ENCODE assay signal across 9 mouse cellular contexts in genomic region chr5:103693041-103693641, GRCm38 (mm10). TPM values are rescaled to one million over a fixed set of nuclear protein-coding genes. Genes with fewer than 3 reads are reported as not detected.
DNase-seq lines count a peak whose midpoint lies in the region; ATAC-seq and TF ChIP-seq lines count a peak whose summit lies in the region.
"Had no signal": no experiment of that assay in that cellular context is flagged by ENCODE, and none has a peak within 500 bp of the region (broad histone marks: within the 10 kb centered on the region; RNA-seq: fewer than 3 reads in every experiment).

No protein-coding gene starts in this region.

- DNase-seq in Patski (ENCODE audit: low read depth, low spot score): peak; percentile 99
- peak; percentile 54 for DNase-seq in fibroblast of lung, adult 2 months (ENCODE audit: low read depth)
- DNase-seq in heart, postnatal 36 days: peak; percentile 43 to 72
- peak; percentile 54 for DNase-seq in limb, embryonic 10.5 days (ENCODE audit: low spot score)
- peak; percentile 29 for DNase-seq in mesoderm, embryonic 11.5 days (ENCODE audit: low read depth, low spot score)
- DNase-seq in c-Kit-positive CD71-positive TER-119-positive erythroid progenitor cells, embryonic 14.5 days (ENCODE audit: low spot score): no peak

- H3K79me2 ChIP-seq in C2C12 (ENCODE audit: control insufficient read depth, insufficient read depth): peaks cover 30% of the 10 kb centered on the region

- peak overlapping the region; percentile 100 for H3K4me2 ChIP-seq in stomach, embryonic 15.5 days

- WGBS in limb, embryonic 10.5 days: 2% methylated on average over 28 of the region's 28 CpGs
- WGBS in stomach, embryonic 15.5 days: under 1% methylated on average over 28 of the region's 28 CpGs

- POLR2A ChIA-PET in Patski (lab: Charles Lee): interaction anchor here (0.6 to 1.6 kb wide), 10 partner anchors 12 to 319 kb away, joined by 3 to 8 read pairs (median 4); no protein-coding TSS in a partner anchor

- H3K27me3 ChIP-seq in C2C12 (ENCODE audit: control insufficient read depth, insufficient read depth, insufficient read length) (no peaks in the 10 kb centered on the region), Patski (no peaks in the 10 kb centered on the region)
- peaks cover 39% of the 10 kb centered on the region for H3K27me3 ChIP-seq in limb, embryonic 10.5 days (ENCODE audit: low read depth, poor library complexity, severe bottlenecking)
- H3K27me3 ChIP-seq in stomach, embryonic 15.5 days (replicated peaks): peaks cover 7% of the 10 kb centered on the region; the same call in 1 of the 2 replicates

- CTCF ChIA-PET in Patski (lab: Charles Lee): interaction anchor here (1.0 to 1.8 kb wide), 5 partner anchors 9 to 133 kb away, joined by 3 to 5 read pairs (median 4); no protein-coding TSS in a partner anchor

- in situ Hi-C loops in Patski (cut with MboI; ENCODE audit: low pct_unique_long_range_greater_than_20kb): loop anchor here (10.0 kb wide), 1 partner anchor 62 kb away; no protein-coding TSS in a partner anchor

- H3ac ChIP-seq in C2C12 (ENCODE audit: control insufficient read depth, insufficient read length, low read depth): peak overlapping the region; percentile 82

- no peaks in the 10 kb centered on the region for H3K36me3 ChIP-seq in C2C12 (ENCODE audit: control insufficient read depth, insufficient read depth)
- H3K36me3 ChIP-seq in limb, embryonic 10.5 days: no peaks in the 10 kb centered on the region
- H3K36me3 ChIP-seq in stomach, embryonic 15.5 days: no peaks in the 10 kb centered on the region

- intact Hi-C loops in heart, postnatal 36 days (cut with DNase I): loop anchor here (2.0 to 5.0 kb wide), 2 partner anchors 60 to 219 kb away; partner anchors contain the start of gene Klhl8

- H3K79me3 ChIP-seq in C2C12 (ENCODE audit: low read depth): peaks cover 7% of the 10 kb centered on the region

- H3K4me1 ChIP-seq in limb, embryonic 10.5 days: peaks cover 29% of the 10 kb centered on the region
- H3K4me1 ChIP-seq in stomach, embryonic 15.5 days: no peaks in the 10 kb centered on the region

- H3K9me3 ChIP-seq in limb, embryonic 10.5 days (replicated peaks): no peaks in the 10 kb centered on the region
- no peaks in the 10 kb centered on the region for H3K9me3 ChIP-seq in stomach, embryonic 15.5 days

- TF ChIP-seq CTCF in C2C12 (IDR thresholded peaks at IDR 0.05; ENCODE audit: control insufficient read depth, insufficient read depth, insufficient read length) (no peak), Patski (IDR thresholded peaks at IDR 0.05) (no peak)

- H3K4me3 ChIP-seq in C2C12 (ENCODE audit: insufficient read depth, poor library complexity, severe bottlenecking): peak overlapping the region; percentile 61
- peak overlapping the region; percentile 75 for H3K4me3 ChIP-seq in limb, embryonic 10.5 days
- H3K4me3 ChIP-seq in stomach, embryonic 15.5 days (replicated peaks): peak overlapping the region; percentile 71

- peak overlapping the region; percentile 66; the same call in 1 of the 2 replicates for H3K27ac ChIP-seq in limb, embryonic 10.5 days
- no peak overlapping the region for H3K27ac ChIP-seq in stomach, embryonic 15.5 days

- peak; percentile 58 for ATAC-seq in Patski
- no peak for ATAC-seq in stomach, embryonic 15.5 days (ENCODE audit: insufficient read depth, low FRiP score, low read depth)

- H3K9ac ChIP-seq in stomach, embryonic 15.5 days: no peak overlapping the region

TF ChIP-seq in C2C12, 6 proteins besides CTCF, POLR2A, EP300 and RAD21:
- TF ChIP-seq MYOG (IDR thresholded peaks at IDR 0.05; ENCODE audit: control insufficient read depth, extremely low read depth, insufficient read length): no peak
- TF ChIP-seq MYOD1 (IDR thresholded peaks at IDR 0.05; ENCODE audit: control insufficient read depth, insufficient read length, low read depth): no peak
- TF ChIP-seq MAX (IDR thresholded peaks at IDR 0.05): no peak
- TF ChIP-seq USF1 (IDR thresholded peaks at IDR 0.05; ENCODE audit: low read depth): no peak
- TF ChIP-seq CEBPB (IDR thresholded peaks at IDR 0.05; ENCODE audit: low read depth): no peak
- TF ChIP-seq FOSL1 (IDR thresholded peaks at IDR 0.05; ENCODE audit: insufficient read depth, low read length, poor library complexity, severe bottlenecking): no peak
TF ChIP-seq in C2C12: peak in this region for 0.

RNA-seq across cellular contexts. Expression of gene Aff1, which starts 1.0 kb away (rescaled TPM):
- 10.0 TPM for polyA plus RNA-seq in C2C12 (2012; fragmentation: generic; extraction: Trizol)
- 76.9 TPM for polyA plus RNA-seq in Patski (2021)
- 10 to 100 TPM; 36.1 to 52.1 TPM for total RNA-seq in heart, postnatal 36 days (2021)
- polyA plus RNA-seq in limb, embryonic 10.5 days (2016; fragmentation: Nextera tagmentation; extraction: Ambion mirVana): 4.0 and 4.6 TPM in 2 replicates
- 7.2 TPM in 2 replicates for polyA plus RNA-seq in stomach, embryonic 15.5 days (2015; fragmentation: Nextera tagmentation; extraction: Ambion mirVana)

RNA-seq across cellular contexts. Expression of gene 1700016H13Rik, which starts 37.3 kb away (rescaled TPM):
- polyA plus RNA-seq in C2C12 (2012; fragmentation: generic; extraction: Trizol) (not detected), Patski (2021) (not detected)
- not detected for total RNA-seq in heart, postnatal 36 days (2021)
- 0.16 and 0.20 TPM in 2 replicates for polyA plus RNA-seq in limb, embryonic 10.5 days (2016; fragmentation: Nextera tagmentation; extraction: Ambion mirVana)
- polyA plus RNA-seq in stomach, embryonic 15.5 days (2015; fragmentation: Nextera tagmentation; extraction: Ambion mirVana): 0.21 and 0.32 TPM in 2 replicates
- total RNA-seq: layer of hippocampus, postnatal 14 days had no signal
